Mouse (Mus musculus) spleen, adult 2 months (tissue): ENCODE measurements around the gene Fcer1g. TPM values are rescaled to one million over a fixed set of nuclear protein-coding genes. Genes with fewer than 3 reads are reported as not detected.

ENCODE experiments used
- DNase-seq, 2 experiments: peaks; one replicate each; pipeline versions ENCODE4 v3.0.0 to v3.0.0-alpha.2; 2012 to 2021; ENCODE audit warnings: low spot score in 2 of 2, low read depth in 1 of 2
- H3K27ac ChIP-seq: fragments of 200-500 bp; 2 replicates; pipeline ENCODE4 v1.5.1; 2012; ENCODE audit warnings: low read length, inconsistent platforms; ENCODE audit not compliant: insufficient read depth
- H3K27me3 ChIP-seq: fragments of 200-500 bp; 2 replicates; pipeline ENCODE4 v1.6.1; 2012; ENCODE audit warnings: mild to moderate bottlenecking, moderate library complexity, low read length, inconsistent platforms; ENCODE audit not compliant: control insufficient read depth, insufficient read depth
- H3K36me3 ChIP-seq: fragments of 200-500 bp; 2 replicates; pipeline ENCODE4 v1.6.1; 2012; ENCODE audit warnings: mild to moderate bottlenecking, low read length, inconsistent platforms; ENCODE audit not compliant: control insufficient read depth, insufficient read depth
- H3K4me1 ChIP-seq: fragments of 200-500 bp; 2 replicates; pipeline ENCODE4 v1.6.1; 2011; ENCODE audit warnings: inconsistent platforms; ENCODE audit not compliant: control insufficient read depth, insufficient read depth, insufficient read length
- H3K4me3 ChIP-seq: fragments of 200-500 bp; 2 replicates; pipeline ENCODE4 v1.5.1; 2011; ENCODE audit warnings: mild to moderate bottlenecking, inconsistent platforms; ENCODE audit not compliant: insufficient read depth, insufficient read length; ENCODE audit errors: extremely low read depth
- CTCF ChIP-seq: fragments of 200-500 bp; IDR thresholded peaks from 2 replicates; pipeline ENCODE4 v1.5.1; 2011; ENCODE audit warnings: mild to moderate bottlenecking, inconsistent platforms; ENCODE audit not compliant: insufficient read depth, insufficient read length, insufficient replicate concordance; ENCODE audit errors: extremely low read depth
- POLR2A ChIP-seq: fragments of 200-500 bp; IDR thresholded peaks from 2 replicates; pipeline ENCODE4 v1.6.1; 2011; ENCODE audit warnings: low read depth, low read length, inconsistent platforms
- WGBS: fragments of 180-500 bp; shearing (Covaris S2); methylation state at CpG from one replicate; pipeline ENCODE4 v1.1.7; 2018; 5-methylcytosine and 5-hydroxymethylcytosine counted together
- polyA plus RNA-seq: library from polyadenylated mRNA; depleted of rRNA; stranded (reverse); fragments of >200 nt; gene quantifications from 2 replicates; pipeline ENCODE4 v1.2.3, GENCODE M21; 2012

Fcer1g gene
- polyA plus RNA-seq, 1 experiment, result 307 TPM

- no peak overlapping the region for H3K27ac ChIP-seq
- TF ChIP-seq CTCF (no peak), POLR2A (no peak)
- H3K4me1 ChIP-seq, result peaks cover 5% of the 10 kb centered on the region; the same call in 1 of the 2 replicates
- no peak for DNase-seq
- H3K4me3 ChIP-seq, result no peak overlapping the region
- no peaks in the 10 kb centered on the region for H3K27me3 ChIP-seq
- 88% methylated on average over 5 of the region's 5 CpGs for WGBS
- peaks cover 27% of the 10 kb centered on the region for H3K36me3 ChIP-seq
Measured at GRCm38 (mm10) chr1:171279721-171280120, 45.6 kb upstream of the Fcer1g start.

- H3K4me1 ChIP-seq, result peaks cover 5% of the 10 kb centered on the region; the same call in 1 of the 2 replicates
- TF ChIP-seq CTCF (no peak), POLR2A (no peak)
- H3K4me3 ChIP-seq, result no peak overlapping the region; the same call in 1 of the 2 replicates
- WGBS, result 95% methylated on average over 14 of the region's 14 CpGs
- peaks cover 29% of the 10 kb centered on the region for H3K36me3 ChIP-seq
- no peaks in the 10 kb centered on the region for H3K27me3 ChIP-seq
- H3K27ac ChIP-seq, result no peak overlapping the region
- DNase-seq, result no peak
Measured at GRCm38 (mm10) chr1:171279012-171279705, 45.0 kb upstream of the Fcer1g start.

- H3K27ac ChIP-seq, result no peak overlapping the region
- H3K36me3 ChIP-seq, result peaks cover 32% of the 10 kb centered on the region
- 98% methylated on average over 8 of the region's 8 CpGs for WGBS
- TF ChIP-seq POLR2A (no peak), CTCF (no peak)
- no peaks in the 10 kb centered on the region for H3K27me3 ChIP-seq
- peaks cover 5% of the 10 kb centered on the region; the same call in 1 of the 2 replicates for H3K4me1 ChIP-seq
- H3K4me3 ChIP-seq, result no peak overlapping the region
- DNase-seq, result no peak
Measured at GRCm38 (mm10) chr1:171278436-171278835, 44.3 kb upstream of the Fcer1g start.

- no peak for DNase-seq
- Histone ChIP-seq H3K27ac (no peak overlapping the region), H3K36me3 (peaks cover 32% of the 10 kb centered on the region)
Measured at GRCm38 (mm10) chr1:171277736-171278135, 43.6 kb upstream of the Fcer1g start.

GRCm38 (mm10) chr1:171276110-171276748 lies 42.1 kb upstream of the Fcer1g start:
- TF ChIP-seq CTCF (no peak), POLR2A (no peak)
- Histone ChIP-seq H3K27me3 (no peaks in the 10 kb centered on the region), H3K4me1 (peaks cover 14% of the 10 kb centered on the region; the same call in 1 of the 2 replicates), H3K27ac (no peak overlapping the region), H3K4me3 (no peak overlapping the region), H3K36me3 (peaks cover 32% of the 10 kb centered on the region)
- WGBS, result 93% methylated on average over 14 of the region's 14 CpGs
- no peak for DNase-seq

More at GRCm38 (mm10) chr1:171277736-171278135, 43.6 kb upstream of the Fcer1g start:
- Histone ChIP-seq H3K27me3 (no peaks in the 10 kb centered on the region), H3K4me3 (no peak overlapping the region), H3K4me1 (peaks cover 5% of the 10 kb centered on the region; the same call in 1 of the 2 replicates)
- TF ChIP-seq POLR2A (no peak), CTCF (no peak)
- 95% methylated on average over 10 of the region's 10 CpGs for WGBS

GRCm38 (mm10) chr1:171275144-171275734 lies 41.1 kb upstream of the Fcer1g start:
- Histone ChIP-seq H3K4me1 (peaks cover 14% of the 10 kb centered on the region; the same call in 1 of the 2 replicates), H3K27ac (no peak overlapping the region), H3K27me3 (no peaks in the 10 kb centered on the region), H3K36me3 (peaks cover 32% of the 10 kb centered on the region), H3K4me3 (no peak overlapping the region)
- DNase-seq, result no peak
- TF ChIP-seq CTCF (no peak), POLR2A (no peak)
- 95% methylated on average over 11 of the region's 11 CpGs for WGBS
